Mouse (Mus musculus) C2C12 (cell line): ENCODE data around the gene Dnaja2. TPM values are rescaled to one million over a fixed set of nuclear protein-coding genes. Genes with fewer than 3 reads are reported as not detected.

Experiments
- H3K27me3 ChIP-seq: one replicate; pipeline ENCODE4 v1.6.1; 2011; ENCODE audit not compliant: control insufficient read depth, insufficient read depth, insufficient read length
- H3K36me3 ChIP-seq: one replicate; pipeline ENCODE4 v1.6.1; 2011; ENCODE audit not compliant: control insufficient read depth, insufficient read depth
- H3K4me3 ChIP-seq: one replicate; pipeline ENCODE4 v1.5.1; 2011; ENCODE audit warnings: mild to moderate bottlenecking, control low read depth; ENCODE audit not compliant: poor library complexity, insufficient read depth, severe bottlenecking
- H3K79me2 ChIP-seq: one replicate; pipeline ENCODE4 v1.6.1; 2011; ENCODE audit not compliant: control insufficient read depth, insufficient read depth
- H3K79me3 ChIP-seq: one replicate; pipeline ENCODE4 v1.6.1; 2011; ENCODE audit warnings: low read depth, control low read depth
- H3ac ChIP-seq: one replicate; pipeline ENCODE3; 2011; ENCODE audit warnings: low read depth; ENCODE audit not compliant: control insufficient read depth, insufficient read length
- CEBPB ChIP-seq: IDR thresholded peaks from one replicate; pipeline ENCODE4 v1.6.1; 2011; ENCODE audit warnings: low read depth, mild to moderate bottlenecking, control low read depth, moderate library complexity
- CTCF ChIP-seq: IDR thresholded peaks from one replicate; pipeline ENCODE4 v1.5.1; 2011; ENCODE audit not compliant: control insufficient read depth, insufficient read depth, insufficient read length
- FOSL1 ChIP-seq: IDR thresholded peaks from one replicate; pipeline ENCODE4 v1.8.0; 2011; ENCODE audit warnings: mild to moderate bottlenecking, low read length; ENCODE audit not compliant: poor library complexity, insufficient read depth, severe bottlenecking
- MAX ChIP-seq: IDR thresholded peaks from one replicate; pipeline ENCODE4 v1.6.1; 2011; ENCODE audit warnings: mild to moderate bottlenecking, control low read depth
- MYOD1 ChIP-seq: IDR thresholded peaks from one replicate; pipeline ENCODE4 v1.6.1; 2011; ENCODE audit warnings: low read depth; ENCODE audit not compliant: control insufficient read depth, insufficient read length
- MYOG ChIP-seq: IDR thresholded peaks from one replicate; pipeline ENCODE4 v1.6.1; 2011; ENCODE audit not compliant: control insufficient read depth, insufficient read length; ENCODE audit errors: extremely low read depth
- USF1 ChIP-seq: IDR thresholded peaks from one replicate; pipeline ENCODE4 v1.6.1; 2011; ENCODE audit warnings: low read depth, mild to moderate bottlenecking, control low read depth, moderate library complexity
- polyA plus RNA-seq: library from polyadenylated mRNA; unstranded; fragments of >200 nt; fragmentation: generic; extraction: Trizol; gene quantifications from one replicate; pipeline ENCODE4 v1.2.1, GENCODE M21; 2012; ENCODE audit warnings: missing spikeins

The Dnaja2 gene
- polyA plus RNA-seq, 1 experiment: 104 TPM

- no peak for TF ChIP-seq MYOD1
- Histone ChIP-seq H3ac (peak overlapping the region; percentile 77), H3K4me3 (peak overlapping the region; percentile 76), H3K36me3 (peaks cover 38% of the 10 kb centered on the region), H3K79me3 (peaks cover 51% of the 10 kb centered on the region), H3K27me3 (no peaks in the 10 kb centered on the region), H3K79me2 (peaks cover 57% of the 10 kb centered on the region)
These were observed 558 bp downstream of the Dnaja2 start for GRCm38 (mm10) chr8:85554391-85555180.

- H3K79me3 ChIP-seq: peaks cover 60% of the 10 kb centered on the region
- H3ac ChIP-seq: no peak overlapping the region
- no peaks in the 10 kb centered on the region for H3K27me3 ChIP-seq
- peaks cover 74% of the 10 kb centered on the region for H3K79me2 ChIP-seq
- H3K36me3 ChIP-seq: peaks cover 64% of the 10 kb centered on the region
- H3K4me3 ChIP-seq: no peak overlapping the region
- TF ChIP-seq USF1: no peak
These were observed 3.2 kb downstream of the Dnaja2 start for GRCm38 (mm10) chr8:85551934-85552333.

- Histone ChIP-seq H3K36me3 (peaks cover 81% of the 10 kb centered on the region), H3ac (no peak overlapping the region), H3K27me3 (no peaks in the 10 kb centered on the region), H3K79me3 (peaks cover 2% of the 10 kb centered on the region), H3K4me3 (no peak overlapping the region), H3K79me2 (no peaks in the 10 kb centered on the region)
- TF ChIP-seq MYOG (no peak), USF1 (no peak), CTCF (no peak), MYOD1 (no peak), MAX (no peak), FOSL1 (no peak), CEBPB (no peak)
These were observed 18.8 kb downstream of the Dnaja2 start for GRCm38 (mm10) chr8:85536332-85536731.

- H3K36me3 ChIP-seq: peaks cover 62% of the 10 kb centered on the region
- TF ChIP-seq CEBPB (no peak), USF1 (no peak), CTCF (no peak), MYOG (no peak), MYOD1 (no peak), FOSL1 (no peak), MAX (no peak)
- H3K4me3 ChIP-seq: no peak overlapping the region
- H3ac ChIP-seq: no peak overlapping the region
- H3K79me2 ChIP-seq: no peaks in the 10 kb centered on the region
- H3K79me3 ChIP-seq: peaks cover 2% of the 10 kb centered on the region
- no peaks in the 10 kb centered on the region for H3K27me3 ChIP-seq
These were observed 21.0 kb downstream of the Dnaja2 start for GRCm38 (mm10) chr8:85534163-85534562.

DNA sequence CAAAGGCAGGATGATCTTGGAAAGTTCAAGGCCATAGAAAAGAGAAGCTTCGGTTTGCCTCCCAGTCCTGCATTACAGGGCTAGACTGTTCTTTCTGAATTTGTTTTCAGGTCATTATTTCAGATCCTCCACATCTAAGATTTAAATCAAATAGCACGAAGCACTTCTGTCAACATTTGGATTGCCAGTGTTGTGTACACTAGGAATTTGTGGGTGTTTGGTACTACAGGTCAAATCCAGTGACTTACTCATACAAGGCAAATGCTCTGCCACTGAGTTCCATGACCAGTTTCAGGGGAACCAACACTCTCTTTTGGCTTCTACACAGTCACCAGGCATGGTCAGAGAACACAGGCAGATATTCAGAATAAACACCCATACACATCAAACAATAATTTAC is 21.7 kb downstream of the Dnaja2 start:
- Histone ChIP-seq H3K79me2 (no peaks in the 10 kb centered on the region), H3K36me3 (peaks cover 54% of the 10 kb centered on the region), H3K79me3 (peaks cover 2% of the 10 kb centered on the region), H3K4me3 (no peak overlapping the region), H3ac (no peak overlapping the region), H3K27me3 (no peaks in the 10 kb centered on the region)
- TF ChIP-seq MAX (no peak), FOSL1 (no peak), CTCF (no peak)

DNA sequence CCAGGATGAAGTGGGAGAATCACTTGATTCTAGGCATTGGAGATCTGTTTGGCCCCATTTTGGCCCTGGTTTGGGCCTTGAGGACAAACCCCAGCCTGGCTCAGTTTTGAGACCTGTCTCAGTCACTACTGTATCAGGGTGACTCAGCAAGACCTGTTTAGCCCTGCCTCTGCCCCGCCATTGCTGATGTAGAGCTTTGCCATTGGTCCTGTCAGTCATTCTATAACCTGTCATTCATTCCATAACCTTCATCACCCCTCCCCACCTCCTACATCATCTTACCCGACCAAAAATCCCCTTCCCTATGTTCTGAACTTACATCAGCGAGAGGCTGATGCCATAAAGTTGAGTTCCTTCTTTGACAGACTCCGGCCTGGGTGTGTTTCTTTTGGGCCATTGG is 22.3 kb downstream of the Dnaja2 start:
- H3K4me3 ChIP-seq: no peak overlapping the region
- H3K36me3 ChIP-seq: peaks cover 48% of the 10 kb centered on the region
- H3K79me3 ChIP-seq: no peaks in the 10 kb centered on the region
- no peak for TF ChIP-seq CTCF
- TF ChIP-seq MYOD1: no peak
- no peak for TF ChIP-seq FOSL1
- no peak for TF ChIP-seq CEBPB
- no peak for TF ChIP-seq USF1
- TF ChIP-seq MYOG: no peak
- TF ChIP-seq MAX: no peak
- no peaks in the 10 kb centered on the region for H3K79me2 ChIP-seq
- H3K27me3 ChIP-seq: no peaks in the 10 kb centered on the region
- H3ac ChIP-seq: no peak overlapping the region
